Mouse (Mus musculus): Measurements from ENCODE around the gene Gm266. TPM values are rescaled to one million over a fixed set of nuclear protein-coding genes. Genes with fewer than 3 reads are reported as not detected.

Gm266 gene
- polyA plus RNA-seq, 1 experiment from 2014 or later: 5.6 TPM

Other genes with a start within 250 kb of the Gm266 start
- 1.0 and 1.7 TPM in 2 replicates for gene Amn, start 214.7 kb downstream of the Gm266 start, polyA plus RNA-seq (2014; fragmentation: Nextera tagmentation; extraction: Ambion mirVana)
- 22.4 and 25.6 TPM in 2 replicates for gene Cdc42bpb, start 108.1 kb downstream of the Gm266 start, polyA plus RNA-seq (2014; fragmentation: Nextera tagmentation; extraction: Ambion mirVana)
- gene Lbhd2, start 79.0 kb downstream of the Gm266 start, polyA plus RNA-seq (2014; fragmentation: Nextera tagmentation; extraction: Ambion mirVana): 0.36 TPM in 1 of 2 replicates, not detected in the other
- gene Exoc3l4, start 68.8 kb downstream of the Gm266 start, polyA plus RNA-seq (2014; fragmentation: Nextera tagmentation; extraction: Ambion mirVana): 18.6 and 20.4 TPM in 2 replicates
- 107 TPM in 2 replicates for gene Tnfaip2, start 43.4 kb downstream of the Gm266 start, polyA plus RNA-seq (2014; fragmentation: Nextera tagmentation; extraction: Ambion mirVana)
- gene Eif5, start 52.2 kb upstream of the Gm266 start, polyA plus RNA-seq (2014; fragmentation: Nextera tagmentation; extraction: Ambion mirVana): 623 and 628 TPM in 2 replicates
- 36.9 and 38.6 TPM in 2 replicates for gene Mark3, start 88.7 kb upstream of the Gm266 start, polyA plus RNA-seq (2014; fragmentation: Nextera tagmentation; extraction: Ambion mirVana)
- 91.3 and 94.1 TPM in 2 replicates for gene Ckb, start 186.5 kb upstream of the Gm266 start, polyA plus RNA-seq (2014; fragmentation: Nextera tagmentation; extraction: Ambion mirVana)
- 16.8 and 21.0 TPM in 2 replicates for gene Trmt61a, start 192.3 kb upstream of the Gm266 start, polyA plus RNA-seq (2014; fragmentation: Nextera tagmentation; extraction: Ambion mirVana)
- gene Bag5, start 227.4 kb upstream of the Gm266 start, polyA plus RNA-seq (2014; fragmentation: Nextera tagmentation; extraction: Ambion mirVana): 41.0 and 44.7 TPM in 2 replicates
- 60.3 and 67.7 TPM in 2 replicates for gene Apopt1, start 227.4 kb upstream of the Gm266 start, polyA plus RNA-seq (2014; fragmentation: Nextera tagmentation; extraction: Ambion mirVana)

Measured in liver, embryonic 11.5 days (tissue).